Mouse (Mus musculus): Measurements from ENCODE around the gene Gna12. TPM values are rescaled to one million over a fixed set of nuclear protein-coding genes. Genes with fewer than 3 reads are reported as not detected.

Gene Gna12
- polyA plus RNA-seq, 1 experiment = 122 TPM

- no peak for DNase-seq (ENCODE audit: low read depth)
- TF ChIP-seq POLR2A (IDR thresholded peaks at IDR 0.05; ENCODE audit: borderline replicate concordance, extremely low read depth, insufficient read depth, insufficient read length, poor library complexity, severe bottlenecking) (no peak), CTCF (IDR thresholded peaks at IDR 0.05; ENCODE audit: borderline replicate concordance, extremely low read depth, insufficient read depth, insufficient read length) (no peak)
Observed at GRCm38 (mm10) chr5:140752041-140752440, 78.2 kb downstream of the Gna12 start.

- peak; percentile 64; the same call in 1 of the 2 replicates for TF ChIP-seq CTCF (IDR thresholded peaks at IDR 0.05; ENCODE audit: borderline replicate concordance, extremely low read depth, insufficient read depth, insufficient read length)
- no peak for TF ChIP-seq POLR2A (IDR thresholded peaks at IDR 0.05; ENCODE audit: borderline replicate concordance, extremely low read depth, insufficient read depth, insufficient read length, poor library complexity, severe bottlenecking)
- DNase-seq (ENCODE audit: low read depth) = peak; percentile 26
Observed at GRCm38 (mm10) chr5:140750925-140751324, 79.3 kb downstream of the Gna12 start.

- TF ChIP-seq POLR2A (IDR thresholded peaks at IDR 0.05; ENCODE audit: borderline replicate concordance, extremely low read depth, insufficient read depth, insufficient read length, poor library complexity, severe bottlenecking) (no peak), CTCF (IDR thresholded peaks at IDR 0.05; ENCODE audit: borderline replicate concordance, extremely low read depth, insufficient read depth, insufficient read length) (peak; percentile 92)
- DNase-seq (ENCODE audit: low read depth) = peak; percentile 91
Observed at GRCm38 (mm10) chr5:140749062-140749875, 81.0 kb downstream of the Gna12 start.

GRCm38 (mm10) chr5:140748425-140748824 is 81.8 kb downstream of the Gna12 start:
- no peak for DNase-seq (ENCODE audit: low read depth)
- TF ChIP-seq POLR2A (IDR thresholded peaks at IDR 0.05; ENCODE audit: borderline replicate concordance, extremely low read depth, insufficient read depth, insufficient read length, poor library complexity, severe bottlenecking) = no peak
- TF ChIP-seq CTCF (IDR thresholded peaks at IDR 0.05; ENCODE audit: borderline replicate concordance, extremely low read depth, insufficient read depth, insufficient read length) = no peak

- DNase-seq (ENCODE audit: low read depth) = peak; percentile 74
- no peak for TF ChIP-seq POLR2A (IDR thresholded peaks at IDR 0.05; ENCODE audit: borderline replicate concordance, extremely low read depth, insufficient read depth, insufficient read length, poor library complexity, severe bottlenecking)
- TF ChIP-seq CTCF (IDR thresholded peaks at IDR 0.05; ENCODE audit: borderline replicate concordance, extremely low read depth, insufficient read depth, insufficient read length) = peak; percentile 56
Observed at GRCm38 (mm10) chr5:140743706-140744131, 86.5 kb downstream of the Gna12 start.

GRCm38 (mm10) chr5:140741877-140742276 is 88.4 kb downstream of the Gna12 start:
- peak; percentile 36 for DNase-seq (ENCODE audit: low read depth)
- TF ChIP-seq CTCF (IDR thresholded peaks at IDR 0.05; ENCODE audit: borderline replicate concordance, extremely low read depth, insufficient read depth, insufficient read length) (peak; percentile 19; the same call in 1 of the 2 replicates), POLR2A (IDR thresholded peaks at IDR 0.05; ENCODE audit: borderline replicate concordance, extremely low read depth, insufficient read depth, insufficient read length, poor library complexity, severe bottlenecking) (no peak)

GRCm38 (mm10) chr5:140741040-140741439 is 89.2 kb downstream of the Gna12 start:
- DNase-seq (ENCODE audit: low read depth) = no peak
- no peak for TF ChIP-seq POLR2A (IDR thresholded peaks at IDR 0.05; ENCODE audit: borderline replicate concordance, extremely low read depth, insufficient read depth, insufficient read length, poor library complexity, severe bottlenecking)
- TF ChIP-seq CTCF (IDR thresholded peaks at IDR 0.05; ENCODE audit: borderline replicate concordance, extremely low read depth, insufficient read depth, insufficient read length) = no peak

- TF ChIP-seq POLR2A (IDR thresholded peaks at IDR 0.05; ENCODE audit: borderline replicate concordance, extremely low read depth, insufficient read depth, insufficient read length, poor library complexity, severe bottlenecking) (no peak), CTCF (IDR thresholded peaks at IDR 0.05; ENCODE audit: borderline replicate concordance, extremely low read depth, insufficient read depth, insufficient read length) (no peak)
- no peak for DNase-seq (ENCODE audit: low read depth)
Observed at GRCm38 (mm10) chr5:140739813-140740212, 90.4 kb downstream of the Gna12 start.

GRCm38 (mm10) chr5:140736166-140736565 is 94.1 kb downstream of the Gna12 start:
- TF ChIP-seq CTCF (IDR thresholded peaks at IDR 0.05; ENCODE audit: borderline replicate concordance, extremely low read depth, insufficient read depth, insufficient read length) = no peak
- TF ChIP-seq POLR2A (IDR thresholded peaks at IDR 0.05; ENCODE audit: borderline replicate concordance, extremely low read depth, insufficient read depth, insufficient read length, poor library complexity, severe bottlenecking) = no peak
- DNase-seq (ENCODE audit: low read depth) = no peak

GRCm38 (mm10) chr5:140735297-140735696 is 94.9 kb downstream of the Gna12 start:
- TF ChIP-seq POLR2A (IDR thresholded peaks at IDR 0.05; ENCODE audit: borderline replicate concordance, extremely low read depth, insufficient read depth, insufficient read length, poor library complexity, severe bottlenecking) = no peak
- no peak for TF ChIP-seq CTCF (IDR thresholded peaks at IDR 0.05; ENCODE audit: borderline replicate concordance, extremely low read depth, insufficient read depth, insufficient read length)
- DNase-seq (ENCODE audit: low read depth) = no peak

- no peak for TF ChIP-seq POLR2A (IDR thresholded peaks at IDR 0.05; ENCODE audit: borderline replicate concordance, extremely low read depth, insufficient read depth, insufficient read length, poor library complexity, severe bottlenecking)
- no peak for DNase-seq (ENCODE audit: low read depth)
Observed at GRCm38 (mm10) chr5:140733336-140733735, 96.9 kb downstream of the Gna12 start.

GRCm38 (mm10) chr5:140732195-140732594 is 98.0 kb downstream of the Gna12 start:
- DNase-seq (ENCODE audit: low read depth) = no peak
- peak; percentile 53 for TF ChIP-seq CTCF (IDR thresholded peaks at IDR 0.05; ENCODE audit: borderline replicate concordance, extremely low read depth, insufficient read depth, insufficient read length)
- no peak for TF ChIP-seq POLR2A (IDR thresholded peaks at IDR 0.05; ENCODE audit: borderline replicate concordance, extremely low read depth, insufficient read depth, insufficient read length, poor library complexity, severe bottlenecking)
